Mouse (Mus musculus) kidney, adult 11 months (tissue): ENCODE measurements around the gene a.

Experiments used
- DNase-seq: peaks from one replicate; pipeline ENCODE4 v3.0.0; 2022

a gene

GRCm38 (mm10) chr2:154785284-154785683, 5.9 kb upstream of the a start:
- no peak for DNase-seq

DNA sequence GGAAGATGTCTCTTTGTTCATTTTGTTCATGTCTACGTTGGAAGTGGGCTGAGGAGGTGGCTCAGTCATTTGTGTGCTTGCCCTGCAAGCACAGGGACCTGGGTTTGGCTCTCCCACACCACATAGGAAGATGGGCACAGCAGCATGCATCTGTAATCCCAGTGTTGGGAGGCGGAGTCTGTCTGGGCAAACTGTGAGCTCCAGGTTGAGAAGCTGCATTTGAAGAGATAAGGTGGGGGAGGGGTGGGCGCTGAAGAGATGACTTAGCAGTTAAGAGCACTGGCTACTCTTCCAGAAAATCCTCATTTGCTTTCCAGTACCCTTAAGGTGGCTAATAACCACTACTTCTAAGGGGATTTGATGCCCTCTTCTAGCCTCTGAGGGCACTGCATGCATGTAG, 5.0 kb upstream of the a start:
- no peak for DNase-seq

DNA sequence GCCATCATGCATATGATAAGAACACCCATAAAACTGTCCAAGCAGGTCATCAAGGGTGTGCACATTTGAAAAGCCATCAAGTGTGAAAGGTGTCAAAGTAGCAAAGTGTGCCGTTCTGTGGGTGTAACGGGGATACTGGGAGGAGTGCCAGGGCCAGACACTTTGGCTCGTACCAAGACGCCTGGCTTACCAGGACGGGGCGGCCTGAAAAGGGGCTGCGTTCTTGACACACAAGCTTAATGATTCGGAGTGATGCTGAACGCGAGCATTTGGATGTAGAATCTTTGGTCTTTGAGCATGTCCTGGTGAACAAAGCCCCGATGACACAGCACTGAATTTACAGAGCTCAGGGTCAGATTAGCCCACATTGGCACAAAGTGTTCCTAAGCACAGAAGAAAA, 4.4 kb upstream of the a start:
- DNase-seq = no peak

DNA sequence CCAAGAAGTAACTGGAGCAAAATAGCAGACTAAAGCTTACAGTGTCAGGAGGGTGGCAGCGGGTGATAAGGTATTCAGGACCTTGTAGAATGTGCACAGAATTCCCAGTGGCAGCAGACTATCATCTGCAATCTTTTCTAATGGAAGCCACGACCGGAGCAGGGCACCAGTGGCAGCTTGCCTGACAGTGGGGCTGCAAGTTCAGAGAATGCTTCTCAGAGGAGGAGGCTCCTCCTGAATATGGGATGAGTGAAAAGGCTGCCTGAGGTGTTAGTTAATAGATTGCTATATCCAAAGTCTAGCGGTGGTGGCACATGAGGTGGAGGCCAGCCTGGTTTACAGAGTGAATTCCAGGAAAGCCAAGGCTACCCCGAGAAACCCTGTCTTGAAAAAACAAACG, 1.8 kb upstream of the a start:
- DNase-seq = peak; percentile 18

- no peak for DNase-seq
These were observed 1.1 kb upstream of the a start for GRCm38 (mm10) chr2:154789977-154790655.

- peak; percentile 83 for DNase-seq
These were observed 750 bp downstream of the a start for GRCm38 (mm10) chr2:154791661-154792642.

DNA sequence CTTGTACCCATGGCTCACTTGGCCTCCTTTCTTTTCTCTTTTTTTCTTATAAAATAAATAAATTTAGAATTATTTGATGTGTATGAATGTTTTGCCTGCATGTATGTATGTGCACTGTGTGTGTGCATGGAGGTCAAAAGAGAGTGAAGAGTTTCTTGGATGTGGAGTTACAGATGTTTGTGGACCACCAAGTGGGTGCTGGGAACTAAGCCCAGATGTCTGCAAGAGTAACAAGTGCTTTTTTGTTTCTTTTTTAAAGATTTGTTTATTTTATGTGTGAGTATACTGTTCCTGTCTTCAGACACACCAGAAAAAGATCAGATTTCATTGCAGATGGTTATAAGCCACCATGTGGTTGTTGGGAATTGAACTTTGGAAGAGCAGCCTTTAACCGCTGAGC, 12.2 kb downstream of the a start:
- no peak for DNase-seq

DNA sequence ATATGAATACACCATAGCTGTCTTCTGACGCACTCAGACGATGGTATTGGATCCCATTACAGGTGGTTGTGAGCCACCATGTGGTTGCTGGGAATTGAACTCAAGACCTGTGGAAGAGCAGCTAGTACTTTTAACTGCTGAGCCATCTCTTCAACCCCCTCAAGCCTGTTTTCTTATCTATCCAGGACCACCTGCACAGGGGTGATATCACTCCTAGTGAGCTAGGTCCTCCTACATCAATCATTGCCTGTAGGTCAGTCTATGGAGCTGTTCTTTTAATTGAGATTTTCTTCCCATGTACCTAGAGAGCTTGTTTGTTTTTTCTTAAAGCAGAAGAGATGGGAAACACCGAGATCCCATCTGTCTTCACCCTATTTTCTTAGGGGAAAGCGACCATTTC, 12.6 kb downstream of the a start:
- no peak for DNase-seq

DNA sequence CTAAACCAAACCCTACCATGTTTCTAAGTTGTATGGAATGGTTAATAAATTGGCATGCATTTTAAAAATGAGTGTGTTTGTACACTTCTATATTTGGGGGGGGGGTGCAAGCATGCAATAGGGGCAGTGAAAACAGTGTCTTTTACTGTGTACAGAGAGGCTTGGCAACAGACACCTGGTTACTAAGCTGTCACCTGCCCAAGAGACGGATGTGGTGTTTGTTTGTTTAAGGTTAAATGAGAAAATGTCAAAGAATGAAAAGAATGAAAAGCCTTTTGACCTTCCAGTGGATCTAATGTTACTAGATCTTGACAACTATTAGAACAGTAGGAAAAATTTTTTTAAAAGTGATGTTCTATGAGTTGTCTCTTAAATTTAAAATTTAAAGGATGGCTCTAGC, 16.5 kb downstream of the a start:
- DNase-seq = no peak

- DNase-seq = peak; percentile 65
These were observed 18.0 kb downstream of the a start for GRCm38 (mm10) chr2:154809107-154809762.

GRCm38 (mm10) chr2:154810821-154811220, 19.6 kb downstream of the a start:
- no peak for DNase-seq

GRCm38 (mm10) chr2:154813426-154813825, 22.2 kb downstream of the a start:
- DNase-seq = no peak

- no peak for DNase-seq
These were observed 25.9 kb downstream of the a start for GRCm38 (mm10) chr2:154817089-154817488.

- DNase-seq = peak; percentile 25
These were observed 26.6 kb downstream of the a start for GRCm38 (mm10) chr2:154817788-154818187.

DNA sequence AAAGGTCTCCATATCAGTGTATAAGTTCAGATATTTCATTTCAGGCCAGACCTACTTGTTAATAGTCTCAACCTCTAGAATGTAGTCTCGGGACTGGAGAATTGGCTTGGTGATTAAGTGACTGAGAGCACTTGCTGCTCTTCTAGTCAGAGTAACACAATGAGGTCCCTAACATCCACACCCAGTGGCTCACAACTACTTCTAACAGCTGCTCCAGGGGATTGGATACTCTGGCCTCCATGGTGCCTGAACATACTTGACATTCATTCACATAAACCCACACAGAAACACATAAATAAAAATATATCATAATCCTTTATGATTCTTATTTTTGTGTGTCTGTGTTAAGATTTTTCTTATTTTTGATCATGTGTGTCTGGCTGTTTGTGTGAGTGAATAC, 27.4 kb downstream of the a start:
- DNase-seq = no peak

GRCm38 (mm10) chr2:154820346-154820745, 29.1 kb downstream of the a start:
- no peak for DNase-seq

DNA sequence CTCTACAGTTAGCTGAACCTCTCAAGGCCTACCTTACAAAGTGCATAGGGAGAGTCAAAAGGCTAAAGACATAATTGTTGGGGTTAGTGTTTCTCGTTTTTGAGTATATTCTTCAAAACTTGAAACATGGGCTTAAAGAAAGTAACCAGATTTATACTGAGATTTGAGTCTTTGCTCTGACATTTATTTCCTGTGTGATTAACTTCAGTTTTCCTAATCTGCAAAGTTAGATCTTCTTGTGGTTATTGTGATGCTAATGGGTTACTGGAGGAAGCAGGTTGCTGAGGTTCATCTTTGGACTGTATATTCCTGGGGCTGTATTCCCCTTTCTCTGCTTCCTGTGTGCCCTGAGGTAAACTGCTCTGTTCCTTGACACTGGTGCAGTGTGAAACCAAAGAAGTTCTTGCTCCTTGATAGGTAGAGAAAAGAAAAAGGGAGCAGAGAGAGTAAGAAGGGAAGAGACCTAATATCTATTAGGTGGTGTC, 34.9 kb downstream of the a start:
- no peak for DNase-seq

- DNase-seq = peak; percentile 27
These were observed 36.3 kb downstream of the a start for GRCm38 (mm10) chr2:154827521-154827920.

DNA sequence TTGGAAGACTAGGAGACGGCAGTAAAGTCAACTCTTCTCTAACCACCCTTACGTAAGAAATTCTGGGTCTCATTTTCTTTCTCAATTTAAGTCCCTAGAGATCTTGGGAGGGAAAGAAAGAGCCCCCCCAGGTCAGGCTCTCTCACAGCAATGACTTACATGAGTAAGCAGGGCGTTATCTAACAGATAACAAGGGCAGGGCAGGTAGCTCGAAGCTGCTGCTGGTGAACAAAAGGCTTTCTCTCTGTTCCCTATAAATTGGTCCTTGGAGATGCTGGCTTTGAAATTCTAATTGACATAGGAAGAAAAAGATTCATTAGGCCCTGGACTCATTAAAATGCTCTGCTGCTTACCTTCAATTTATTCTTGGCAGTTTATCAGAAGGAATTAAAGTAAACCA, 41.3 kb downstream of the a start:
- no peak for DNase-seq

- DNase-seq = no peak
These were observed 43.1 kb downstream of the a start for GRCm38 (mm10) chr2:154834149-154834865.

DNA sequence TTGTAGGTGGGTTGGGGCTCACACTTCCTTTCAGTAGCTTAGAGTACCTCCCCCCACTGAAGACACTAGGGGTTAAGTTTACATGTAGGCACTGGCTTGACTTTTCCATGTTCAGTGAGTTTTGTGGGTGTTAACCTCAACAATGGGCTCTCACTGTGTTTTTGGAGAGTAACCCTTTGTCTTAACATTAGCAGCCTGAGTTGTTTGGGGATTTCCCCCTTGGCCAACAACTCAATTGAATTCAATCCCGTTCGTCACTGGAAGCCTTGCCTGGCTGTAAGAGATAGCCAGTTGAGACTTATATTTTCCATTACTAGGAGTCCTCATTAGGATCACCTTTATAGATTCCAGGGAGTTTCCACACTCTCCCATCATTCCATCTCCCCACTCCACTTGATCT, 45.3 kb downstream of the a start:
- no peak for DNase-seq

DNA sequence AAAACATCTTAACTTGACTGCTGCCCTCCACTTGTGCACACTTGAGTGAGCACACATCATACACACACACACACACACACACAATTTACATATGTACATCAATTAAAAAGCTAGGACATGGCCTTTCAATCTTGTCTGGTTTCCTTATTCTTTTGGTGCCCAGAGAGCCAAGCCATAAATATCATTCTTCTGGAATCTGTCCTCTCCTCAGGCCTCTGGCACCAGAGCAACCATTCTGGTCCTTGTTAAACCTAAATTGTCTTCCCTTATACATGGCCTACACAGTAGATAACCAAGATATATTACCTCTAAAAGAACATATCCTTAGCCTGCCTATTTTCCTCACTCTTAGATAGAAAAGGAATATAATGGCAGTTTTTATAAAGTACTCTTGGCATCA, 56.9 kb downstream of the a start:
- DNase-seq = no peak

GRCm38 (mm10) chr2:154855383-154855782, 64.2 kb downstream of the a start:
- DNase-seq = peak; percentile 44
